Mouse (Mus musculus) bone marrow macrophage, adult 2 months (primary cell): ENCODE results near the gene Btnl10.

Experiments used
- CTCF ChIP-seq: IDR thresholded peaks from 2 replicates; pipeline ENCODE4 v1.5.1; 2012; ENCODE audit warnings: low read depth, mild to moderate bottlenecking, low read length, moderate library complexity
- POLR2A ChIP-seq: IDR thresholded peaks from 2 replicates; pipeline ENCODE4 v1.6.1; 2012; ENCODE audit warnings: mild to moderate bottlenecking, low read depth, low read length, borderline replicate concordance

GRCm38 (mm10) chr11:58897485-58897884 is 20.2 kb upstream of the Btnl10 start:
- TF ChIP-seq CTCF, result no peak
- no peak for TF ChIP-seq POLR2A
